13 mouse cellular contexts compared by ENCODE assay signal in genomic region chr5:96922716-96923076, GRCm38 (mm10).
DNase-seq lines count a peak whose midpoint lies in the region; ATAC-seq lines count a peak whose summit lies in the region.
"Had no signal": no experiment of that assay in that cellular context is flagged by ENCODE, and none has a peak within 500 bp of the region (broad histone marks: within the 10 kb centered on the region; RNA-seq: fewer than 3 reads in every experiment).

No protein-coding gene starts in this region.

- no peak overlapping the region for H3K4me2 ChIP-seq in liver, embryonic 11.5 days
- H3K4me2 ChIP-seq in heart, embryonic 16.5 days (ENCODE audit: low read depth, low read length) = no peak overlapping the region
- H3K4me2 ChIP-seq: limb, embryonic 15.5 days had no signal

- no peaks in the 10 kb centered on the region for H3K27me3 ChIP-seq in heart, embryonic 10.5 days (ENCODE audit: insufficient read depth, poor library complexity, severe bottlenecking)
- H3K27me3 ChIP-seq in liver, embryonic 11.5 days (replicated peaks; ENCODE audit: control insufficient read depth, insufficient read depth, low read length) = no peaks in the 10 kb centered on the region
- H3K27me3 ChIP-seq in heart, embryonic 16.5 days (ENCODE audit: control insufficient read depth, insufficient read depth, low read length) = no peaks in the 10 kb centered on the region
- H3K27me3 ChIP-seq: limb, embryonic 15.5 days; Patski had no signal

- H3K4me1 ChIP-seq in heart, embryonic 10.5 days = peaks cover 12% of the 10 kb centered on the region; the same call in 1 of the 2 replicates
- H3K4me1 ChIP-seq in liver, embryonic 11.5 days (replicated peaks; ENCODE audit: control insufficient read depth, insufficient read depth, low read length) = peaks cover 46% of the 10 kb centered on the region
- peaks cover 12% of the 10 kb centered on the region for H3K4me1 ChIP-seq in heart, embryonic 16.5 days (ENCODE audit: control insufficient read depth, insufficient read depth, low read length)

- no peaks in the 10 kb centered on the region for H3K36me3 ChIP-seq in heart, embryonic 10.5 days
- H3K36me3 ChIP-seq in liver, embryonic 11.5 days (ENCODE audit: control insufficient read depth, insufficient read depth, low read length) = no peaks in the 10 kb centered on the region
- H3K36me3 ChIP-seq in heart, embryonic 16.5 days (ENCODE audit: control insufficient read depth, insufficient read depth) = no peaks in the 10 kb centered on the region
- H3K36me3 ChIP-seq: limb, embryonic 15.5 days had no signal

- H3K4me3 ChIP-seq in heart, embryonic 10.5 days = no peak overlapping the region
- H3K4me3 ChIP-seq in liver, embryonic 11.5 days (ENCODE audit: low read depth, low read length) = no peak overlapping the region
- no peak overlapping the region for H3K4me3 ChIP-seq in heart, embryonic 16.5 days (ENCODE audit: low read length)
- H3K4me3 ChIP-seq: limb, embryonic 15.5 days; myocyte had no signal

- 68% methylated on average over 4 of the region's 4 CpGs for WGBS in heart, embryonic 10.5 days
- WGBS in liver, embryonic 11.5 days = 44% methylated on average over 4 of the region's 4 CpGs
- 59% methylated on average over 4 of the region's 4 CpGs for WGBS in heart, embryonic 16.5 days

- H3K9me3 ChIP-seq in heart, embryonic 10.5 days = no peaks in the 10 kb centered on the region
- no peaks in the 10 kb centered on the region for H3K9me3 ChIP-seq in liver, embryonic 11.5 days (ENCODE audit: control insufficient read depth, low read length)
- no peaks in the 10 kb centered on the region for H3K9me3 ChIP-seq in heart, embryonic 16.5 days (replicated peaks; ENCODE audit: control insufficient read depth, low read length)
- H3K9me3 ChIP-seq: limb, embryonic 15.5 days had no signal

- no peak overlapping the region for H3K9ac ChIP-seq in liver, embryonic 11.5 days (ENCODE audit: low read depth, low read length)
- no peak overlapping the region for H3K9ac ChIP-seq in heart, embryonic 16.5 days (ENCODE audit: low read length)
- H3K9ac ChIP-seq: limb, embryonic 15.5 days had no signal

- no peak for ATAC-seq in liver, embryonic 11.5 days (replicated peaks; ENCODE audit: low FRiP score)
- ATAC-seq in heart, embryonic 16.5 days (replicated peaks; ENCODE audit: extremely low read depth, insufficient read depth, low FRiP score) = no peak
- ATAC-seq: Patski had no signal

- DNase-seq in heart, embryonic 10.5 days (ENCODE audit: low spot score) = no peak
- no peak for DNase-seq in heart, adult 9 months (ENCODE audit: low spot score in 2 of 2)
- no peak for DNase-seq in liver, embryonic 11.5 days (ENCODE audit: low spot score)
- DNase-seq in liver (no peak), MEL-GATA-1-ER (ENCODE audit: extremely low read depth, low read depth) (peak; percentile 61)
- DNase-seq in adrenal gland, adult (ENCODE audit: inconsistent age in 2 of 2, low spot score in 1 of 2) = no peak
- no peak for DNase-seq in gastrocnemius, adult 8-10 months (ENCODE audit: low spot score in 2 of 2)
- DNase-seq: B cell, adult 2 months; cerebellum, adult 18-20 months had no signal

- H3K27ac ChIP-seq in heart, embryonic 10.5 days = peak overlapping the region; percentile 86; the same call in 1 of the 2 replicates
- H3K27ac ChIP-seq in liver, embryonic 11.5 days (ENCODE audit: low read depth, low read length) = peak overlapping the region; percentile 81
- H3K27ac ChIP-seq in heart, embryonic 16.5 days (ENCODE audit: low read length) = peak overlapping the region; percentile 75
- H3K27ac ChIP-seq: limb, embryonic 15.5 days had no signal
